Mouse (Mus musculus) intestine, embryonic 16.5 days (tissue): Measurements from ENCODE around the gene Vmn1r176. TPM values are rescaled to one million over a fixed set of nuclear protein-coding genes. Genes with fewer than 3 reads are reported as not detected.
"Not testable (repeated sequence)": the region's sequence is repeated elsewhere in the genome, so short reads cannot be mapped to it uniquely, and the experiment has no call there.

Source experiments
- ATAC-seq: fragments of 200-750 bp; cut with Nextera tagmentation; 2 replicates; pipeline ENCODE4 v1.8.0; 2017; ENCODE audit warnings: moderate TSS enrichment, moderate library complexity
- H3K27ac ChIP-seq: fragments of 300-500 bp; sonication (generic); 2 replicates; pipeline ENCODE4 v1.5.1; 2014; ENCODE audit warnings: mild to moderate bottlenecking, low read length
- H3K27me3 ChIP-seq: fragments of 300-500 bp; sonication (generic); replicated peaks from 2 replicates; pipeline ENCODE4 v1.6.1; 2014; ENCODE audit warnings: low read length, control low read depth, mixed read lengths; ENCODE audit not compliant: control insufficient read depth, insufficient read depth
- H3K36me3 ChIP-seq: fragments of 300-500 bp; sonication (generic); 2 replicates; pipeline ENCODE4 v1.6.1; 2014; ENCODE audit warnings: low read length, control low read depth; ENCODE audit not compliant: control insufficient read depth, insufficient read depth
- H3K4me1 ChIP-seq: fragments of 300-500 bp; sonication (generic); 2 replicates; pipeline ENCODE4 v1.6.1; 2014; ENCODE audit warnings: low read length, control low read depth, mixed read lengths; ENCODE audit not compliant: control insufficient read depth, insufficient read depth
- H3K4me2 ChIP-seq: fragments of 300-500 bp; sonication (generic); 2 replicates; pipeline ENCODE4 v1.6.1; 2014; ENCODE audit warnings: low read depth, low read length, control low read depth
- H3K4me3 ChIP-seq: fragments of 300-500 bp; sonication (generic); 2 replicates; pipeline ENCODE4 v1.5.1; 2014; ENCODE audit warnings: mild to moderate bottlenecking, low read length
- H3K9ac ChIP-seq: fragments of 300-500 bp; sonication (generic); 2 replicates; pipeline ENCODE4 v1.6.1; 2014; ENCODE audit warnings: low read depth, low read length
- H3K9me3 ChIP-seq: fragments of 300-500 bp; sonication (generic); 2 replicates; pipeline ENCODE4 v1.6.1; 2016; ENCODE audit warnings: low read length, control low read depth; ENCODE audit not compliant: control insufficient read depth
- WGBS: fragments of 180-500 bp; shearing (Covaris S2); extraction: QIAGEN DNeasy Blood & Tissue Kit; methylation state at CpG from one replicate; pipeline ENCODE4 v1.1.7; 2014; 5-methylcytosine and 5-hydroxymethylcytosine counted together
- polyA plus RNA-seq: library from polyadenylated mRNA; unstranded; fragments of >200 nt; fragmentation: Nextera tagmentation; extraction: Ambion mirVana; gene quantifications from 2 replicates; pipeline ENCODE4 v1.2.1, GENCODE M21; 2015

The Vmn1r176 gene
- not detected in 2 replicates for polyA plus RNA-seq

- ATAC-seq, H3K27ac ChIP-seq, H3K4me3 ChIP-seq, H3K36me3 ChIP-seq, H3K4me2 ChIP-seq, H3K27me3 ChIP-seq, H3K4me1 ChIP-seq, H3K9me3 ChIP-seq, H3K9ac ChIP-seq: not testable (repeated sequence)
- no CpG with 5 or more reads among the region's 1 CpGs for WGBS
These were observed at the start of gene Vmn1r176 for GRCm38 (mm10) chr7:23837272-23837671. Gene Vmn1r176, minus strand, starts transcription at chr7:23837372.

- not testable (repeated sequence) for H3K36me3 ChIP-seq, ATAC-seq, H3K9ac ChIP-seq, H3K4me3 ChIP-seq, H3K9me3 ChIP-seq, H3K27ac ChIP-seq, H3K4me1 ChIP-seq, H3K27me3 ChIP-seq, H3K4me2 ChIP-seq
- WGBS = 57% methylated on average over 3 of the region's 4 CpGs
These were observed 39.7 kb upstream of the Vmn1r176 start for GRCm38 (mm10) chr7:23876918-23877317.

GRCm38 (mm10) chr7:23866349-23866748 is 29.2 kb upstream of the Vmn1r176 start, which contains the start of gene Vmn1r177:
Gene Vmn1r177, minus strand, starts transcription at chr7:23866449.
- not testable (repeated sequence) for H3K27me3 ChIP-seq, H3K4me2 ChIP-seq, H3K36me3 ChIP-seq, H3K4me3 ChIP-seq, H3K27ac ChIP-seq, H3K4me1 ChIP-seq, H3K9ac ChIP-seq, ATAC-seq, H3K9me3 ChIP-seq
- 10% methylated on average over 1 of the region's 1 CpGs for WGBS

GRCm38 (mm10) chr7:23810543-23810942 is 26.6 kb downstream of the Vmn1r176 start, which contains the start of gene Vmn1r175:
Gene Vmn1r175, minus strand, starts transcription at chr7:23810643.
- not testable (repeated sequence) for H3K4me2 ChIP-seq, H3K36me3 ChIP-seq, H3K9me3 ChIP-seq, H3K27me3 ChIP-seq, ATAC-seq, H3K4me1 ChIP-seq, H3K27ac ChIP-seq, H3K4me3 ChIP-seq, H3K9ac ChIP-seq

GRCm38 (mm10) chr7:23784526-23784925 is 52.6 kb downstream of the Vmn1r176 start:
- no peak overlapping the region for H3K4me2 ChIP-seq
- H3K4me3 ChIP-seq = no peak overlapping the region
- H3K36me3 ChIP-seq = no peaks in the 10 kb centered on the region
- no peaks in the 10 kb centered on the region; the same call in 1 of the 2 replicates for H3K9me3 ChIP-seq
- H3K4me1 ChIP-seq = no peaks in the 10 kb centered on the region
- H3K27ac ChIP-seq = no peak overlapping the region
- no peaks in the 10 kb centered on the region for H3K27me3 ChIP-seq
- no peak overlapping the region for H3K9ac ChIP-seq
- ATAC-seq = no peak
- 75% methylated on average over 6 of the region's 6 CpGs for WGBS

Other genes with a start within 250 kb of the Vmn1r176 start
- not detected in 2 replicates for gene Vmn1r170, start 231.2 kb downstream of the Vmn1r176 start, polyA plus RNA-seq
- not detected in 2 replicates for gene Vmn1r171, start 206.7 kb downstream of the Vmn1r176 start, polyA plus RNA-seq
- not detected in 2 replicates for gene Vmn1r172, start 179.1 kb downstream of the Vmn1r176 start, polyA plus RNA-seq
- not detected in 2 replicates for gene Vmn1r173, start 136.7 kb downstream of the Vmn1r176 start, polyA plus RNA-seq
- not detected in 2 replicates for gene Vmn1r174, start 85.1 kb downstream of the Vmn1r176 start, polyA plus RNA-seq
- gene Vmn1r175, start 26.7 kb downstream of the Vmn1r176 start, polyA plus RNA-seq = not detected in 2 replicates
- gene Vmn1r177, start 29.1 kb upstream of the Vmn1r176 start, polyA plus RNA-seq = not detected in 2 replicates
- not detected in 2 replicates for gene Vmn1r178, start 54.6 kb upstream of the Vmn1r176 start, polyA plus RNA-seq
- gene Vmn1r179, start 89.6 kb upstream of the Vmn1r176 start, polyA plus RNA-seq = not detected in 2 replicates
- gene Vmn1r180, start 113.3 kb upstream of the Vmn1r176 start, polyA plus RNA-seq = not detected in 2 replicates
- gene Vmn1r181, start 137.2 kb upstream of the Vmn1r176 start, polyA plus RNA-seq = not detected in 2 replicates
- gene V1rd19, start 164.3 kb upstream of the Vmn1r176 start, polyA plus RNA-seq = not detected in 2 replicates
- gene Vmn1r183, start 215.9 kb upstream of the Vmn1r176 start, polyA plus RNA-seq = not detected in 2 replicates
- gene Zfp180, start 244.6 kb upstream of the Vmn1r176 start, polyA plus RNA-seq = 13.2 and 15.0 TPM in 2 replicates